ENCODE assay signal across 31 mouse cellular contexts in the genomic region with DNA sequence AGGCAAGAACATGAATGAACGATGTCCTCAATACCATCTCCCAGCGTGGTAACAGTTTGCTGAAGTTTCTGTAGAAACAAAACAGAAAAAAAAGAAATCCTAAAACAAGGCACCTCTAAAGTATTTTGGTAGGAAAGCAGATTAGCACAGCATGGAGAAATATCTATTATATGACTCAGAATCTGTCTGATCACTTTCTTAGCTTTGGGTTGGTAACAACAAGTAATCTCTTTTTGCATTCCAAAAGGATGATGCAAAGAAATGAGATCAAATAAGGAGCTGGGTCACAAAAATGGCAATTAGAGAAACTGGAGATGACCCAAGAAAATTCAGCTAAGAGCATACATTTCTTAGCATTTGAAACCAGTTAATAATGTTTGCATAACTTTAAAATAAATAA.
"Had no signal": no experiment of that assay in that cellular context is flagged by ENCODE, and none has a peak within 500 bp of the region (broad histone marks: within the 10 kb centered on the region; RNA-seq: fewer than 3 reads in every experiment).

No protein-coding gene starts in this region.

- ATAC-seq: hindbrain, embryonic 16.5 days; hindbrain, postnatal 0 days; inflammation-experienced regulatory T-cells, adult 6 months; intestine, embryonic 15.5 days; intestine, embryonic 16.5 days; intestine, postnatal 0 days had no signal

- DNase-seq: heart, postnatal 10 days; heart, postnatal 14 days; heart, postnatal 36 days; heart, postnatal 4 days; kidney, adult 11 months; kidney, adult 18-20 months; kidney, adult 2 months; kidney, adult 8-10 months; kidney, adult 9 months; kidney, postnatal 10 days; kidney, postnatal 14 days; kidney, postnatal 25 days; kidney, postnatal 36 days; kidney, postnatal 4 days; layer of hippocampus, adult 9-11 months; layer of hippocampus, postnatal 36 days had no signal

- H3K36me3 ChIP-seq: heart, embryonic 13.5 days; heart, embryonic 15.5 days; hindbrain, embryonic 10.5 days; hindbrain, embryonic 12.5 days; hindbrain, embryonic 13.5 days; hindbrain, embryonic 15.5 days; intestine, embryonic 15.5 days; kidney, embryonic 15.5 days had no signal

- H3K4me3 ChIP-seq: heart, embryonic 13.5 days; heart, embryonic 15.5 days; hindbrain, embryonic 10.5 days; hindbrain, embryonic 12.5 days; hindbrain, embryonic 13.5 days; hindbrain, embryonic 15.5 days; intestine, embryonic 15.5 days; kidney, embryonic 15.5 days; layer of hippocampus, adult 2 months; left cerebral cortex, adult 2 months had no signal

- H3K27me3 ChIP-seq: heart, embryonic 13.5 days; heart, embryonic 15.5 days; hindbrain, embryonic 12.5 days; hindbrain, embryonic 13.5 days; hindbrain, embryonic 15.5 days; intestine, embryonic 15.5 days; kidney, embryonic 15.5 days had no signal
